Mouse (Mus musculus) heart, postnatal 4 days (tissue): ENCODE data around the gene Sppl2b. TPM values are rescaled to one million over a fixed set of nuclear protein-coding genes. Genes with fewer than 3 reads are reported as not detected.

Experiments
- DNase-seq: peaks from one replicate; pipeline ENCODE4 v3.0.0; 2021
- total RNA-seq, 2 experiments: library from RNA; stranded (reverse); gene quantifications; 2 replicates each; pipeline ENCODE4 v1.2.3; 2021

Sppl2b gene
- total RNA-seq, 2 experiments from 2014 or later = 23.4 to 24.8 TPM

DNA sequence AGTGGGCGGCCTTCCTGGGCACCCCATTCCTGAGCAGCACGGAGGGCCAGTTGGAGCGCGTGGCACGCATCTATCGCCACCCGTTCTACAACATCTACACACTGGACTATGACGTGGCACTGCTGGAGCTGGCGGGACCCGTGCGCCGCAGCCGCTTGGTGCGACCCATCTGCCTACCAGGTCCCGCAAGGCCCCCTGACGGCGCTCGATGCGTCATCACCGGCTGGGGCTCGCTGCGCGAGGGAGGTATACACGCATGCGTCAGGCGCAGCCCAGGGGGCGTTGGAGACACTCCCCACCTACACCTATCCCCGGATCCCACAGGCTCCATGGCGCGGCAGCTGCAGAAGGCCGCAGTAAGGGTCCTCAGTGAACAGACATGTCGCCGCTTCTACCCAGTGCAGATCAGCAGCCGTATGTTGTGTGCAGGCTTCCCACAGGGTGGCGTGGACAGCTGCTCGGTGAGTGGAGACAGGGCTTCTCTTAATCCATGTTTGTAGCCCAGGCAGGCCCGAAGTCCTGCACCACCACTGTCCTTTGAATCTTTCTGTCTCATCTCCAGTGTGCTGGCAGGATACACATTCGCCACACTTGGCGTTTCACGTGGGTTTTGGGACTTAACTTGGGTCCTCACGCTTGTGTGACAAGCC is 42.9 kb downstream of the Sppl2b start:
- DNase-seq = no peak

DNA sequence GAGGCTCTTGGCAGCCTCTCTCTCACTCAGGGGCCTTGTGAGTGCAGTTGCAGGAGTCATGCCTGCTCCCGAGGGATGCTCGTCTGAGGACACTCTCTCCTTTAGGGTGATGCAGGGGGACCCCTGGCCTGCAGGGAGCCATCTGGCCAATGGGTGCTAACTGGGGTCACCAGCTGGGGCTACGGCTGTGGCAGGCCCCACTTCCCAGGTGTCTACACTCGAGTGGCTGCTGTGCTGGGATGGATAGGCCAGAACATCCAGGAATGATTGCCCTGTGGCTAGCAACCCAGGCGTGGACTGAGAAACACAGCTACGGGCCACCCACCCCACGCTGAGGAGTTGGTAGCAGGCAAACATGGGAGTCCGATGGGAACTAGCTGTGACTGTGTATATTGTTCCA is 44.0 kb downstream of the Sppl2b start:
- DNase-seq = no peak

DNA sequence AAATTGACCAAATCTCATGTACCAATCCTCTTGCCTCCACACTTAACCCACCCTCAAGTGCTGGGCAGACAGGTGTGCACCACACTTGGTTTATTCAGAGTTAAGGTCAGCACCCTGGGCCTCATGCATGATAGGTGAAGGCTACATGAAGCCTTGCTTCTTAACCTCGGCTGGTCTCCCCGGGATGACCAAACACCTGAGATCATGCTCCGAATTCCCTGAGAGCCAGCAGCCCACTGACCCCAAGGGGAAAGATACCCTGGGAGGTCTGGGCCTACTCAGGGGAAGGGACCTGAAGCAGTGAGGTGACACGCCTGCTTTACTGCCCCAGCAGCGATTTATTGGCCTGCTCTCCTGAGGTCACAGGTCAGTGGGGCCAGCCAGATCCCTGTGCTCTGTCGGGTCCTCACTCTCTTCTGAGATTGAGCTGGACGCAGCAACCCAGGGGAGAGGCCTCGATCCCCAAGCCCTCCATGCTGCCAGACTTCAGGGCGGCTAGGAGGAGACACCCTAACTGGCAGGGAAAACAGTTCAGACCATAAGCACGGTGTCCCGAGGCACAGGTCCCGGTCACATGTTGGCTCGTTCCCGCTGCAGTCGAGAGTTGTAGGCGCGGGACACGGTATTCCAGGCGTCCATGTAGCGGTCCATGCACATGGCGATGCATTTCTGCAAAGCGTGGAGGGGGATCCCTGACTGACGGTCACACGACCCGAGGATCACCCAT is 44.7 kb downstream of the Sppl2b start:
- DNase-seq = no peak

DNA sequence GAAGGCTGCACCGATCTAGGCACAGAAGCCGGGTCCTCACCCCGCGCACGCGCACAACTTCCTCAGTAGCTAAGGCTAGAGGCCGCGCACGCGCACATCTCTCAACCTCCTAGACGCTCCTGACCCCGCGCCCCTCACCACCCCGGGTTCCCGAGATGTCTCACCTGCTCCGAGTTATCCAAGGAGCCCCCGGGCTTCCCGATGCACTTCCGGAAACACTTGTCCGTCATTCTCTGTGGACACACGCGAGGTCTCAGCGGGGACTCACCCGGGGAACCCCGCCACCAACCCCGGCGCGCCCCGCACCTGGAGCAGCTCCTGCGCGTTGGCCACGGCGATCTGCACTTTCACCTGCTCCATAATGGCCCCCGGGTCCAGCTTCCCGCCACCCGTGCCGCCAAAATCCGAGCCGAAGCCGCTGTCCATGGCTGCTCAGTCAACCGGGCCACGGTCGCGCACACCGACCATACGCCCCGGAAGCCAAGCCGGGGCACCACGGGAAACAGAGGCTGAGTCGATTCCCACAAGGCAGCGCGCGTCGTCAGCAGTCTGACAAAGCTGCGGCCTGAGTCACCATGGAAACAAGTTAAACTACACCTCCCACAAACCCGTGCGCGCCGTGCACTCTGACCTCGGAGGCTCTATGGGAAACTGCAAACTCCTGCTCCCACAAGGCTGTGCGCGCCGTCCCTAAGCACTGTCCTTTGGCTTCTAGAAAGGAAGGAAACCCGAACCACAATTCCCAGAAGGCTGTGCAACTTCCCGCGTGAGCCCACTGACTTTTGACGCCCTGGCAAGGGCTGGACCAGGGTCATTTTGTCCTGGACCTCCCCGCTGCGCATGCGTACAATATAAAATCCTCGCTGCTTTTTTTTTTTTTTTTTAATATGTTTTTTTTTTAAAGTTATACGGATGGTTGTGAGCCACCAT is 45.5 kb downstream of the Sppl2b start, which contains the start of gene Timm13:
Gene Timm13 (minus strand): TSS at position 652 of the 930 bp plus-strand sequence.
- peak; percentile 96 for DNase-seq

DNA sequence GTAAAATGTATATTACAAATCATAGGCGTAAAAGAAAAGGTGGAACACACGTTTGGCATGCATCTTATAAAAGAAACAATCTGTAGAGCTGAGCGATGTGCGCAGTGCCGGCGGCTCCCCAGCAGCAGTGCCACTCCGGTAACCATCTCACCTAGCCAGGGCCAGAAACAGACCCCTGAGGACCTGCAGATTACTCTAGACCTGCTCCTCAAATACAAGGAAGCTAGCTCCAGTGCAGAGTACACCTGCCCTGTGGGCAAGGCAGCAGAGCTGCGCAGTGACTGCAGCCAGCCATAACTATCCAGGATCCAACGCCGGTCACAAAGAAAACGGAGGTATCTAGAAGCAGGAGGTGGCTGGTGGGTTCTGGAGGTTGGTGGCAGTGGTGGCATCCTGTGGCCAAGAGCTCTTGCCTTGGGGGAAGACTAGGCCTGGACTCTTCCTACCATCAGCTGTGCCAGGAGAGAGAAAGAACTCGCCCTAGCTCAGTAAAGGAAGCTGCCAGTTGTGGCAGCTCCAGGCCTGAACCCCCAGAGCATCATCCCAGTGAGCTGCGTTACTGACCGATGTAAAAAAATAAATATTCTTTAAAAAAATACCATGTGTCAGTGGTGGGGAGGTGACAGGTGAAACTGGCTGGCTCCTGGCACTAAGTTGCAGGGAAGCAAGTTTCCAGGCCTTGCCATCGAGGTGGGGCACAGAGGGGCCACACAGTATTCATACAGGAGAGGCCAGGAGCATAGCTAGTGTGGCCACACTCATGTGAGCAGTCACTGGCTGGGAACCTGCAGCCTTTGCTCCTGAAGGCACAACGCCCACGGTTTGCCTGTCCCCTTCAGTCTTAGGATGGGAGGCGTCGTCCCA is 46.6 kb downstream of the Sppl2b start:
- no peak for DNase-seq

DNA sequence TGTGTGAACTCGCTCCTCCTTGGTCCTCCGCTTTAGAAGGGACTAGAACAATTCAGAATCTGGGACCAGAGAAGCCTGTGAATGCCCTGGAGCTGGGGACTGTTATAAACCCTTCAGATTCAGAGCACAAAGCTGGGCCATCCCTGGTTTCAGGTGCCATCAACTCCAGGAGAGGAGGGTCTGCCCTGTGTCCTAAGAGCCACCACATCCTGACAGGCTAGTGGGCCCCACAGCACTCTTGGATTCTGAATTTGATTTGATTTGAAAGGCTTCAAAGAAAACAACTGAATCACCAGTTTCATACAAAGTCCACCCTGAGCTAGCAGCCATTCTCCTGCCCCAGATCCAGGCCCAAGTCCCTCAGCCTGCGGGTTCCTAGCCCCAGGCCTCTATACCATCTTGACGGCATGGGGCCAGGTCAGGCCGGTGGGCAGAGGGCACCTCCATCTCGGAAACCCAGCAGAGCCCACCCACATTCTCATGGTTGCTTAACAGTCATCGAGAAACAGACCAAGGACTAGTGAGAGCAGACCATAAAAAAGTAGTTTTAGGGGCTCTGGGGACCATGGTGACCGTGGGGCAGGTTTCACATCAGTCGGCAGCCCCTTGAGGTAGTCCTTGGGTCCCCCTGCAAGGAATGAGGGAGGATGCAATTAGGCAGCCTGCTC is 47.3 kb downstream of the Sppl2b start:
- DNase-seq = no peak

DNA sequence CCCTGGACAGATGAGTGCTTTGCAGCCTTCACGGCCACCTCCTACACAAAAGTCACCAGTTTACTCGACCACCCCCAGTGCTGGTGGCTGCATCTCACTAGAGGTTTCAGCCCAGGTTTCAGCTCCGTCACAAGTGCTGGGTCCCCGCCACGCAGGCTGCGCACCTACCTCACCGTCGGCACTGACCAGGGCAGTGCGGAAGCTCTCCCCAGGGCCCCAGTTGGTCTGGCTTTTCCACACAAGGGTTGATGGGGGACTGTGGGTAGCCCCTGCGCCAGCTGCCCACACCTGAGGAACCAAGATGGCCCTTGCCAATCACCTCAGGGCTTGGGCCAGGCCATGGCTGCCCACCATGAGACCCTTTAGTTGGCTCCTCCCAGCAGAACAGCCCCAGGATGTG is 48.2 kb downstream of the Sppl2b start:
- no peak for DNase-seq

DNA sequence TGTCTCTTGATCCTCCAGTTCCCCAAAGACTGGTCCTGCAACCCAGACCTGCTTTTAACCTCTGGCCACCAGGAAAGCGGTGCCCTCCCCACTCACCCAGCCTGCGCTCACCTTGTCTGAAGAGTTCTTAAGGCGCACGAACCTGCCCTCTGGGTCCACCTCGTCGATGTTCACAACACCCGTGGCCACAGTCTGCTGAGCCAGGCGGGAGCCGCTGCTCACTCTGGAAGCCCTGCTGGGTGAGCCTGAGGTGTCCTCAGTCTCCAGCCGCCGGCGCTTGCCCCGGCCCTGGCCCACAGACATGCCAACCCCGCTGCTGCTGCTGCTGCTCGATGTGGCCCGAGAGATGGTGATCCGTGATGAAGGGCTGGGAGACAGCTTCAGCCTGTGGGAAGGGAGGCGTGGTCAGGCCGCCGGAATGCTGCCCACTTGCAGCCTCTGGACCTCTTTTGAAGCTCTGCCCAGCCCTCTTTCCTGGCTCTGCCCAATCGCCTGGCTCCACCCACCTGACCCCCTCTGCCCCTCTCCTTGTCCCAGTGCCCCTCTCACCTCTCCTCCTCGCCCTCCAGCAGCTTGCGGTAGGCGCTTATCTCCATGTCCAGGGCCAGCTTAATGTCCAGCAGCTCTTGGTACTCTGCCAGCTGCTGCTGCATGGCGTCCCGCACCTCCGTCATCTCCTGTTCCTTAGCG is 49.1 kb downstream of the Sppl2b start:
- no peak for DNase-seq

DNA sequence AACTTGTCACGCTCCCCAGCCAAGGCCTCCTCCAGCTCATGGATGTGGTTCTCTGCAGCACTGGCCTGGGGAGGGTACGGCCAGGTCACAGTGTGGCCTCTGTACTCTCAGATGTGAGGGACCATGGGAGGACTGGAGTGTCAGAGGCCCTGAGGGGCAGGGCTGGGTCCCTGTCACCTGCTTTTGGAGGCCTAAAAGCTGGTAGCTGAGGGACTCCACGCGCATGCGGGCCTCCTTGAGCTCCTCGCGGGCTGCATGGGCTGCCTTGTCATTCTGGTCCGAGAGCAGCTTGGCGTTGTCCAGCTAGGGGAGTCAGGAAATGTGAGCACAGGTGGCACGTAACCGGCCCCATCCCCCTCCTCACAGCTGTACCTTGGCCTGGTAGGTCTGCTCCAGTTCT is 49.6 kb downstream of the Sppl2b start:
- no peak for DNase-seq

DNA sequence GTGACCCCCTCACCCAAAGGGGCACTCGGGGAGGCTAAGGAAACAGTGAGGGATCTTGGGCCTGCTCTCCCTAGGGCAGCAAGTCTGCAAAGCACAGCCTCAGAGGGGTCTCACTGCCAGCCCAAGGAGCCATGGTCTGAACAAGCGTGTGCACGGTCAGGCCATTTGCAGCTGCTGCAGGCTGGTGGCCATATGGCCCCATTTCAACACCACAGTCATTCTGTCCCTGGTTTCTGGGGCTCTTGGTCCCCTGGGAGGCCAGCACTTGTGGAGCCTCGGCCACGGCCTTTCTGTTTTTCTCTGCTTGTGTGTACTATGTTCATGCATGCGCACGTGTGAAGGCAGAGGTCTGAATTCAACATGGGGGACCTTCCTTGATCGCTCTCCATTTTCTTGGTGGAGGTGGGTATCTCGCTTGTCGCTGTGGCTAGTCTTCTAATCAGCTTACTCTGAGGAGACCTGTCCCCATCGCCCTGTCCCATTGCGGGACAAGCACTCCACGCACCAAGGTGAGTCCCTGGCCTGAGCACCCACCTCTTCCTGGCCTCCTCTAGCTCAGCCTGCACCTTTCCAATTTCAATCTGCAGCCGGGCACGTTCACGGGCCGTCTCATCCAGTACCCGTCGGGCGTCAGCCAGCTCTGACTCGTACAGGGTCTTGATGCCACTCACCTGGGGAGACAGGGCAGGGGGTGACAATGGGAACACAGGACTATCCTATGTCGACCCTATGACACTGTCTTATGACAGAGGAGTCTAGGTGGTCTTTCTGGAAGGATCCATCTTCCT is 54.5 kb downstream of the Sppl2b start:
- no peak for DNase-seq

DNA sequence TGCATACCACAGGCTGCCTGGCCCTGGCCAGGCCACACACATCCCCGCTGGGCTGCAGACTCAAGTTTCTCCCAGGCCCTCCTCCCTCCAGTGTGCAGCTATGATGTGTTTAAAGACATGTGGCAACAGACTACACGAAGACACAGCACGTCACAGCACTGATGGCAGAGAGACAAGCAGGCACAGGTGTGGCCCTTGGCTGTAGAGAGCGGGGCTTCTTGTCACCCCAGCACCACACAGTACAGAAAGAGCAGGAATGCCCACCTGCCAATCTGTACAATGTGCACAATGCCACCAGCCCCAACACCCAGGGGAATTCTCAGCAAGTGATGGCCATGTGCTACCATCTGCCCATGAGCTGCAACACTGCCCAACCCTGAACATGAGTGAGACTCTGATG is 56.3 kb downstream of the Sppl2b start:
- no peak for DNase-seq

DNA sequence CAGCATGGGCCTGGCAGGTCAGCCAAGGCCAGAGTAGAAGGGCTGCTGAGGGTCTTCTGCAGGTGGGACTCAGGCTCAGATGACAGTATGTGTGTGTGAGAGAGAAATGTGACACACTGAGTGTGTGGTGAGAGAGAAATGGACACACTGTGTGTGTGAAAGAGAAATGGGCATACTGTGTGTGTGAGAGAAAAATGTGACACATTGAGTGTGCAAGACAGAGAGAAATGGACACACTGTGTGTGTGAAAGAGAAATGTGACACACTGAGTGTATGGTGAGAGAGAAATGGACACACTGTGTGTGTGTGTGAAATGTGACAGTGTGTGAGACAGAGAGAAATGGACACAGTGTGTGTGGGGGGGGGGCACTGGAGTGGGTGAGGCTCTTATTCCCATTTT is 56.8 kb downstream of the Sppl2b start:
- no peak for DNase-seq

DNA sequence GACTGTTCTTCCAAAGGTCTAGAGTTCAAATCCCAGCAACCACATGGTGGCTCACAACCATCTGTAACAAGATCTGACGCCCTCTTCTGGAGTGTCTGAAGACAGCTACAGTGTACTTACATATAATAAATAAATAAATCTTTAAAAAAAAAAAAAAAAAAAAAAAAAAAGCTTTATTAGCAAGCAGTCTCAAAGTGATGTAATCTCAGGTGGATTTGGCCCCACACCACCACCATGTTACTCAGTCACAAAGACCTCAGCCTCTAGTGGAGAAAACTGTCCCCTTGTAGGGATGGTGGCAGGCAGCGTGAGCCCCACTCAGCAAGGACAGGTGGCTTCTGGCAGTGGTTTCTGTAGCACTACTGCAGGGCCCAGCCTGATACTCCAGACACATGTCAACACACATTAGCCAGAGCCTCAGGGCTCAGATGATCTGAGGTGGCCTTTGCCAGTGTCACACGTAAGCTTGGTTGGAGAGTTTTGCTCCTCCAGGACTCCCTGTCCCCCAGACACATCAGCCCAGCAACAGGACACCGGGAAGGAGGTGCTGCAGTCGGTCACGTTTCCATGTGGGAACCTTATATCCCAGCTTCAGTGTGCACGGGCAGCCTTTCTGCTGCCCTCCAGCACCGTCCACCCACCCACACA is 58.4 kb downstream of the Sppl2b start:
- DNase-seq = no peak

DNA sequence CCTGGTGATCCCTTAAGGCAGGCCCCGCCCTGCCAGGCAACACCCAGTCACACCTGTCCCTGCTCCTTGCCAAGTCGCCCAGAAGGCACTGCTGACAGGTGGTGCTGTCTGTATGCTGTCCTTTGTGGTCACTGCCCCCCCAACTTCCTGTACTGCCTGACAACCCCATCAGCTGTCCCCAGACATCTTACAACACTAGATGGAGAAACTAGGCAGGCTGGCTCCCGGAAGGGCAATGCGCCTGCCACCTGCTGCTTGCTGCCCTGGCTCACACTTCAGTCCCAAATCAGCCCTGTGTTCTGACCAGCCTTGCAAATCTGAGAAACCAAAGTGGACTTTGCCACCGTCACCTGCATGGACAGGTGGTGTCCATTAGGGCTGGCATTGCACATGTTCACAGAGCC is 59.2 kb downstream of the Sppl2b start:
- DNase-seq = no peak

DNA sequence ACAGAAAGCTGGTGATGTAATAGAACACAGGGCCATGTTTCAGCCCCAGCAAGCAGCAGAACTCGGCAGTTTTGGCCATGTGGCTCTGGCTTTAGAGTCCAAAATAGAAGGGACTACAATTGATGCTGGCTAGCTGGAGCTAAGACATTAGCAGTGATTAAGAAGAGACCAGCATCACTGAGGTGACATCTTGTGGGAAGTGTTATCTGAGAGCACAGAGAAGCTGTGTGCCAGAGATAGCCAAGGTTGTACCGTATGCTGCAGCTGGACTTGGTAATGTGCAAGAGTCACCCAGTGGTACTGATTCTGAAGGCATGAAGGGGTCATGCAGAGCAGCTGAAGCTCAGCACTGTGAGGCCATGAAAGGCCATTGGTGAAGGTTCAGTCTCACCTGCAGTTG is 60.2 kb downstream of the Sppl2b start:
- DNase-seq = no peak

DNA sequence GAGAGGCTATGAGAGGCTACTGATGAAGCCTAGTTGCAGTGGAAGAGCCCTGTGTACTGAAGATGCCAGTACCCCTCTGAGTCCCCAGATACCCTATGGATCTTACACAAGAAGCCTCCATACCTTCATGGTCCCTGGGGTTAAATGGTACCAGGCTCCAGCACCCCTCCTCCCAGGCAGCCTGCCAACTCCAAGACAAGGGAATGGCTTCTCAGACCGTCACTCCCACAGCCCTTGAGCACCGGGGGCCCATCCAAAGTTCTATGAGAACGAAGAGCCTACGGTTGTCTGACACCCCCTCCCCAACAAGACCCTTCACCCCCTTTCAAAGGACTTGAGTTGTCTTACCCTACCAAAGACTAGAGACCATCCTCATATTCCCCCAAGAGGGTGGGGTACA is 60.7 kb downstream of the Sppl2b start:
- DNase-seq = no peak

DNA sequence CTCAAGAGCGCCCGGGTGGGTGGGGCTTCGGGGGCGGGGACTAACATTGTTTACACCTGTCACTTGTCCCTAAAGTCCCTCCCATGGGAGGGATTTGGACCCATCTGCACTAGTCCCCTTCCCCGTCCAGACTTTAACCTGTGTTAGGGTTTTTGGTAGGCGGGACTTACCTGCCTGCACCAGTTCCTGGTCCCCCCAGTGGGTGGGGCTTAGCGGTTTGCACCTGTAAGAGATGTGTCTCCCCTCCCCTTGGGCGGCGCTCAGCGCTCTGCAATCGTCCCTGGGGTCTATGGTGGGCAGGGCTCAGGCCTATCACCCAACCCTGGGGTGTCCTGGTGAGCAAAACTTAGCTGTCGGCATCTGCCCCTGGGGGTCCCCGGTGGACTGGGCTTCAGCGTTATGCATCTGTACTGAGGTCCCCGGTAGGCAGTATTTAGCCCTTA is 62.3 kb downstream of the Sppl2b start:
- no peak for DNase-seq

DNA sequence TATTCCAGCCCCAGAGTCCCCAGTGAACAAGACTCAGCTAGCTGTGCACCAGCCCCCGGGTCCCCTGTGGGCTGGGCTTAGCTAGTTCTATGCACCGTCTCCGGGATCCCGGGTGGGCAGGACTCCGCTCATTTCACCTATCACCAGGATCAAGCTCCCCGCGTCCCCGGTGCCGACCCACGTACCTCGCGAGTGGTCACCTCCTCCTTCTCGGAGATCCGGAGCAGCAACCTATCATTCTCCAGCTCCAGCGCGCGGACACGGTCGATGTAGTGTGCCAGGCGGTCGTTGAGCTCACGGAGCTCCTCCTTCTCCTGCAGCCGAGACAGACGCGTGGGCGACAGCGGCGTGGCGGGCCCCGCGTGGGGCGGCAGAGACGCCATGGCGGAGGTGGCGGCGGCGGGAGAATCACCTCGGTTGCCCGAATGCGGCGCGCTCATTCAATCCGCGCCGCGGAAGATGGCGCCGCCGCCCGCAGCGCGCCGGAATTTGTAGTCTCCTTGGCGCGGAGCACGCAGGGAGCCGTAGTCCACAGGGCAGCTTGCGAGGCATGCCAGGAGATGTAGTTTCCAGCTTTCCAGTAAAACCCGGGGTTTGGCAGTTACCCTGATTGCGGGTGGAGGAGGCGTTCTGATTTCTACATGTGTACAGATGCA is 62.8 kb downstream of the Sppl2b start, which contains the start of gene Lmnb2:
Gene Lmnb2 (minus strand): TSS at position 467 of the 656 bp plus-strand sequence.
- DNase-seq = peak; percentile 76
